Mouse (Mus musculus): ENCODE data around the gene Akap6.

DNA sequence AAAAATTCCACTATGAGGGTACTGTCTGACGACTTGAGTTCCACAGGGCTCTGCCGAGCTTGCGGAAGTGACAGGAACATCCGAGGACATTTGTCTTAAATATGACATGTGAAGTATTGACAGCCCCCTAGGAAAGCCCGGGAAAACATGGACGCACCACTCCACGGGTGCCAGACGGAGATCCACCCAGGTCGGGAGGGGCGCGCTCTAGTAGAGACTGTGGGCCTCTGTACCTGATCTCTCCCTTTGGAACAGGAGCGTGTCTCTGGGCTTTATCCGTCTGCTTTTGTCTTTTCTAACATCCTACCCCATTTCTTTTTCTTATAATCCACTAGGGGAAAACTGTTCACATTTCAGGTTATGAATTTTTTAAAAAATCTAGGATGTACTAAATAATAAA, 211.2 kb downstream of the Akap6 start:
- no peak for TF ChIP-seq UBTF (IDR thresholded peaks at IDR 0.05; ENCODE audit: low read depth, low read length)
- TF ChIP-seq CTCF (conservative IDR thresholded peaks at IDR 0.05 in 1 of 2, IDR thresholded peaks at IDR 0.05 in 1 of 2; ENCODE audit: low read depth in 2 of 2, low read length in 2 of 2), result no peak
- TF ChIP-seq POLR2A (IDR thresholded peaks at IDR 0.05; ENCODE audit: low read depth, low read length), result no peak
- TF ChIP-seq TCF12 (IDR thresholded peaks at IDR 0.05; ENCODE audit: low read depth, low read length), result no peak
- no peak for TF ChIP-seq USF1 (IDR thresholded peaks at IDR 0.05; ENCODE audit: low read depth, low read length)
